Mouse (Mus musculus) thymus, adult 2 months (tissue): ENCODE data around the gene Rnf111.

Experiments
- CTCF ChIP-seq: fragments of 200-500 bp; IDR thresholded peaks from 2 replicates; pipeline ENCODE4 v1.5.1; 2012; ENCODE audit warnings: mild to moderate bottlenecking, control low read depth, low read length, moderate library complexity, borderline replicate concordance; ENCODE audit not compliant: control insufficient read depth, poor library complexity, insufficient read depth; ENCODE audit errors: extremely low read depth
- POLR2A ChIP-seq: fragments of 200-500 bp; IDR thresholded peaks from 2 replicates; pipeline ENCODE4 v1.6.1; 2012; ENCODE audit warnings: mild to moderate bottlenecking, low read length, control low read depth, moderate library complexity; ENCODE audit not compliant: control insufficient read depth, poor library complexity, insufficient read depth; ENCODE audit errors: extremely low read depth

DNA sequence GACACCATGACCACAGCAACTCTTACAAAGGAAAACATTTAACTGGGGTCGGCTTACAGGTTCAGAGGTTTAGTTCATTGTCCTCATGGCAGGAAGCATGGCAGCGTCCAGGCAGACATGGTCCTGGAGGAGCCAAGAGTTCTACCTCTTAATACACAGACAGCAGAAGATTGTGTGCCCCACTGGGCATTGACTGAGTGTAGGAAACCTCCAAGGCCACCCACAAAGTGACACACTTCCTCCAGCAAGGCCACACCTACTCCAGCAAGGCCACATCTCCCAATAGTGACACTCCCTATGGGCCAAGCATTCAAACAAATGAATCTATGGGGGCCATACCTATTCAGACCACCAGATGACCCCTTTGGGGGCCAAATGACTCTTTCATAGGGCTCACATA lies 107.4 kb downstream of the Rnf111 start:
- no peak for TF ChIP-seq CTCF
- TF ChIP-seq POLR2A, result no peak
